Mouse (Mus musculus) gastrocnemius, adult 8-10 months (tissue): ENCODE data around the gene Arvcf. TPM values are rescaled to one million over a fixed set of nuclear protein-coding genes. Genes with fewer than 3 reads are reported as not detected.
A peak's percentile ranks its signal among the peaks of the same experiment; 100 is the strongest.

Experiments
- DNase-seq, 2 experiments: peaks; one replicate each; pipeline ENCODE4 v3.0.0; 2022; ENCODE audit warnings: low spot score in 2 of 2
- total RNA-seq, 4 experiments: library from RNA; stranded (reverse); gene quantifications; 2 replicates each; pipeline ENCODE4 v1.2.4; 2022

The Arvcf gene
- 10 to 100 TPM in 2 of 4 experiments, 1 to 10 TPM in 2; 7.8 to 12.7 (median 9.9) TPM for total RNA-seq

- DNase-seq = peak; percentile 83 to 89
Measured at GRCm38 (mm10) chr16:18347931-18348600, at the start of gene Arvcf, which contains the start of gene Tango2. Gene Arvcf (plus strand): TSS chr16:18348182. Gene Tango2 (minus strand): TSS chr16:18348103.

- no peak for DNase-seq
Measured at GRCm38 (mm10) chr16:18308159-18308558, 39.8 kb upstream of the Arvcf start.

- no peak for DNase-seq
Measured at GRCm38 (mm10) chr16:18318992-18319391, 29.0 kb upstream of the Arvcf start.

GRCm38 (mm10) chr16:18321443-18321842, 26.5 kb upstream of the Arvcf start:
- no peak for DNase-seq

- DNase-seq = no peak
Measured at GRCm38 (mm10) chr16:18323460-18323859, 24.5 kb upstream of the Arvcf start.

- no peak for DNase-seq
Measured at GRCm38 (mm10) chr16:18324031-18324430, 24.0 kb upstream of the Arvcf start.

- DNase-seq = no peak
Measured at GRCm38 (mm10) chr16:18325741-18326140, 22.2 kb upstream of the Arvcf start.

- DNase-seq = no peak
Measured at GRCm38 (mm10) chr16:18327936-18328335, 20.0 kb upstream of the Arvcf start.

- DNase-seq = no peak
Measured at GRCm38 (mm10) chr16:18328524-18328923, 19.5 kb upstream of the Arvcf start.

GRCm38 (mm10) chr16:18333976-18334375, 14.0 kb upstream of the Arvcf start:
- peak; percentile 31 to 52 for DNase-seq

- no peak for DNase-seq
Measured at GRCm38 (mm10) chr16:18335981-18336380, 12.0 kb upstream of the Arvcf start.

- no peak for DNase-seq
Measured at GRCm38 (mm10) chr16:18337261-18337660, 10.7 kb upstream of the Arvcf start.

- DNase-seq = peak; percentile 38 to 57
Measured at GRCm38 (mm10) chr16:18339866-18340265, 8.1 kb upstream of the Arvcf start.

- no peak for DNase-seq
Measured at GRCm38 (mm10) chr16:18341605-18342004, 6.4 kb upstream of the Arvcf start.

GRCm38 (mm10) chr16:18342076-18342475, 5.9 kb upstream of the Arvcf start:
- no peak for DNase-seq

GRCm38 (mm10) chr16:18342650-18343570, 5.1 kb upstream of the Arvcf start:
- DNase-seq = no peak

- peak; percentile 92 to 96 for DNase-seq
Measured at GRCm38 (mm10) chr16:18343778-18344177, 4.2 kb upstream of the Arvcf start.

GRCm38 (mm10) chr16:18345243-18345642, 2.7 kb upstream of the Arvcf start:
- peak; percentile 79 to 85 for DNase-seq

GRCm38 (mm10) chr16:18348601-18349175, 706 bp downstream of the Arvcf start:
- peak in 1 of 2 experiments; percentile 28 for DNase-seq

- DNase-seq = no peak
Measured at GRCm38 (mm10) chr16:18349761-18350325, 1.9 kb downstream of the Arvcf start.

- DNase-seq = no peak
Measured at GRCm38 (mm10) chr16:18351313-18352055, 3.5 kb downstream of the Arvcf start.
